Mouse (Mus musculus) thymus, postnatal 36 days (tissue): Measurements from ENCODE around the gene Gtse1.

Experiments used
- DNase-seq, 2 experiments: peaks; one replicate each; pipeline ENCODE4 v3.0.0; 2022; ENCODE audit warnings: mixed read lengths in 2 of 2

Gtse1 gene

GRCm38 (mm10) chr15:85877336-85877735 is 17.8 kb downstream of the Gtse1 start:
- no peak for DNase-seq

GRCm38 (mm10) chr15:85878848-85879497 is 19.4 kb downstream of the Gtse1 start, which contains the start of gene Trmu:
Trmu (plus strand) TSS chr15:85879312.
- DNase-seq, result peak; percentile 87

DNA sequence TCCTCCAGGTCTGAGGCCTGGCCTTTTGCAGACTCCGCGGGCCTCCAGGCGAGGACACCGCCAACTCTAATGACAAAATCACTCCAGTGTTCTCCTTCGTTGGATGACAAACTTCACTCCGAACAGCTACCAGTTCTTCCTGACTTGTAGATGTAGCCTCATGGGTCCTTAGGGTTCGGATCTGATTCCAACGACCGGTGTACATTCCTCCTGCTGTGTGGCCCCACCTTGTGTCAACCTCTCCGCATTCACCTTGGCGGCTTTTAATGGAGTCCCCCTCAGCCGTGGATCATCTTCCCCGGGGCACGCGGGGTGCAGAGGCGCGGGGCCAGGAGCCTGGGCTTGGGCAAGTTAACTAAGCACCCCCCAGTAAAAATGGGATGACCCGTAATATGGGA is 20.0 kb downstream of the Gtse1 start:
- peak in 1 of 2 experiments; percentile 39 for DNase-seq

GRCm38 (mm10) chr15:85885606-85886005 is 26.1 kb downstream of the Gtse1 start:
- no peak for DNase-seq

DNA sequence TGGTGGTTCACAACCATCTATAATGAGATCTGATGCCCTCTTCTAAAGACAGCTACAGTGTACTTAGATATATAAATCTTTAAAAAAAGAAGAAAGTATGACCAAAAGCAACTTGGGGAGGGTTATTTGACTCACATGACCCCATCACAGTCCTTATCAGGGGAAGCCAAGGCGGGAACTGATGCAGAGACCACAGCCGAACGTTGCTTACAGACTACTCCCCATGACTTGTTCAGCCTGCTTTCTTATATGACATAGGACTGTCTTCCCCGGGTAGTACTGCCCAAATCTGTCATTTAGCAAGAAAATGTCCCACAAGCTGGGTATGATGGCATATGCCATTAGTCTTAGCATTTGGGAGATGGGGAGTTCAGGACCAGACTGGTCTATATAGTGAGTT is 29.7 kb downstream of the Gtse1 start:
- no peak for DNase-seq

- no peak for DNase-seq
Measured at GRCm38 (mm10) chr15:85891971-85892370, 32.4 kb downstream of the Gtse1 start.

DNA sequence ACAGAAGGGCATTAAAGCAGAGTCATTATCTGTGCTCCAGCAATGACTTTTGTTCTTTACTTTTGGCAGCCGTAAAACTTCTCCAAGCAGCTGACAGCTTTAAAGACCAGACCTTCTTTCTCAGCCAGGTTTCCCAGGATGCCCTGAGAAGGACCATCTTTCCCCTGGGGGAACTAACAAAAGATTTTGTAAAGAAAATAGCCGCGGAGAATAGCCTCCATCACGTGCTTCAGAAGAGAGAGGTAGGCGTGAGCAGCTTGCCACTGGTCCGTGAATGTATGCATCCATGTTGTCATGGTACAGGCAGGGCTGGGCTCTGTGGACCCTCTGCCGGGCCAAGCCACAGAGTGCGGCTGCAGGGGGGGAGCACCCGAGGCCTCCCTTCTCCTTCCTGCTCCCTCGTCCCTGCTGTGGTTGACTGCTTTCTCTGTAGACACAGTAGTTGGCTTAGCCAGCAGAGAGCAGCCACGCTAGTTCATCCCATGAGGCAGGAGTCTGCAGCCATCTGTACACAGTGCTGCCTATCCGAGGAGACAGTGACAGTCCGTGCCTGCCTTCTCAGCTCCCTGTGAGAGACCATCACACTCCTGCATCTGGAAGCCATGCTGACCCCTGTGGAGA is 33.1 kb downstream of the Gtse1 start:
- no peak for DNase-seq

GRCm38 (mm10) chr15:85893871-85894270 is 34.3 kb downstream of the Gtse1 start:
- DNase-seq, result no peak

DNA sequence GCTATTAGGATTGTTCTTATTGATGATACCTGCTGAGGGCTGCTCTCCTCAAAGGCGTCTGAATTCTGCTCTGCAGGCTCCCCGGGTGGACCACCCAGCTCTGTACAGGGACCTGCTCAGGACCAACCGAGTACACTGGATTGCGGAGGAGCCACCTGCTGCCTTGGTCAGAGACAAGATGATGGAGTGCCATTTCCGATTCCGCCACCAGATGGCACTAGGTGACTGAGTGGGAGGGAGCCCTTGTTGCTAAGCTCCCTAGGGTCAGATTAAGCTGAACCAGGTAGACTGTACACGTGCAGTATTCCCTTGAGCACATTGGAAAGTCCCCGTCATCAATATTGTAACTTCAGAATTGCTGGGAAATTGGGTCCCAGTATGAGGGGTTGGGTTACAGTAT is 36.7 kb downstream of the Gtse1 start:
- DNase-seq, result peak; percentile 80 to 87

DNA sequence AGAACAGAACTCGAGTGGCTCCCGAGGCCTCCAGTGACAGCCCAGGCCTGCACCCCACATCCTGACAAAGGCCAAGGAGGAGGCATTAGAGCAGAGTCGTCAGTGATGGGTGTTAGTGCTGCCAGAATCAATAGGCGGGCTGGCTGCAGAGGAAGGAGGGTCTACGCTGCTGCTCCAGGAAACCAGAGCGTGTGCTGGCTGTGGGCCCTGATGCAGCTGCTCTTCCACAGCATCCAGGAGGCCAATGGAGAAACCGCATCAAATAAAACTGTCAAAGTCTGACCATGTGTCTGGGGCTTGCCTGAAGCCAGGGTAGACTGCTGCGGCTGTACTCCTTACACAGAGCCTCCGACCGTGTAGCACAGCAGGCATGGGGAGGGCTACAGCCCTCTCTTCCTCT is 37.6 kb downstream of the Gtse1 start:
- no peak for DNase-seq

GRCm38 (mm10) chr15:85899396-85899795 is 39.9 kb downstream of the Gtse1 start:
- no peak for DNase-seq

GRCm38 (mm10) chr15:85900318-85900717 is 40.8 kb downstream of the Gtse1 start:
- DNase-seq, result no peak

DNA sequence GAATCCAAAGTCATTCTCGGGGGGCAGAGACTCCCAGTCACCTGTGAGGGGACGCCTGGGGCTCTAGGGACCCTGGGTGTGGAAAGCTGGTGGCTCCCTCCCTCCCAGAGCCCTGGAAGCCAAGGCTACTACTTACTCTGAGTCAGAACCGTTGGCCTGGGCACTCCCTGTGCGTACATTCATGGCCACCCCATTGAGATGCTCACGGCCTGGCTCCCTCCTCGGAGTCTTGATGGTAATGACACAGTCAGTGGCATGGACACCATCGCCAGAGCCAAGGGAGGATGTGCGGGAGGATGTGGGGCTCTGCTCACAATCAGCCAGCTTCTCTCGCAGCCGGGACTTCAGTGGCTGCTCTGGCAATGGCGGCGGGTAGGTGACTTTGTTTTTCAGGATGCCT is 41.3 kb downstream of the Gtse1 start:
- no peak for DNase-seq

- no peak for DNase-seq
Measured at GRCm38 (mm10) chr15:85902505-85902904, 43.0 kb downstream of the Gtse1 start.

GRCm38 (mm10) chr15:85903826-85904225 is 44.3 kb downstream of the Gtse1 start:
- DNase-seq, result no peak

DNA sequence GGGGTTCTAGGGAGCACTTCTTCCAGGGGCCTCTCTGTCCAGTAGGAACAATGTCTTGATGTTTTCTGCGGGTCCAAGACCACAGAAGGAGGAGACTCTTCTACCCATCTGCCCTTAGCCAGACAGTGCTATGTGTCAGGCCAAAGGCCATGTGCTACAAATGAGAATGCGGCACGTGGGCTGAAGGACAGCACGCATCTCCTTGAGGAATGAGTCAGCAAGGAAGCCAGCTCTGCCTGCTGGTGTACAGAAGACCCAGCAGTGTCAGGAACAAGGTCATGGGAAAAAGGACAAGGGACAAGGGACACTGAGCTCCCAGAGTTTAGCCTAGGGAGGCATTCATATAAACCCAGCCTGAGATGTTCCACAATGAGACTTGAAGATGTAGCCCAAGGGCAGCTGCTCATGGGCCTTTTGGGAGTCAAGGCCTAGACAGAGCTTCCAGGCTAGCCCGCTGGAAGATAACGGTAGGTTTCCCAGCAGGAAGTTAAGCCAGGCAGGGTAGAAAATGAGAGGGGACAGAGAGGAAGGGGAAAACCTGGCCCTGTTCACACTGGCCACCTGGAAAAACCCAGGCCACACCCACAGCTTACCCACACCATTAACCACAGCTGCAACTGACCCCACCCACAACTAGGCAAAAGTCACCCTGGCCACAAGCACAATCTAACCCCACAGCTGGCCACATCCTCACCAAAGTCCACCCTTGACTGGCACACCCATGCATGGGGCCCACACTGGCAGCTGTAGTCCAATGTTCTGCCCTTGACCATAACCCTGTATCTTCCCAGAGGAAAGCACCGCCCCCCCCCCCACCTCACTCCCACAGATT is 49.3 kb downstream of the Gtse1 start:
- DNase-seq, result no peak

DNA sequence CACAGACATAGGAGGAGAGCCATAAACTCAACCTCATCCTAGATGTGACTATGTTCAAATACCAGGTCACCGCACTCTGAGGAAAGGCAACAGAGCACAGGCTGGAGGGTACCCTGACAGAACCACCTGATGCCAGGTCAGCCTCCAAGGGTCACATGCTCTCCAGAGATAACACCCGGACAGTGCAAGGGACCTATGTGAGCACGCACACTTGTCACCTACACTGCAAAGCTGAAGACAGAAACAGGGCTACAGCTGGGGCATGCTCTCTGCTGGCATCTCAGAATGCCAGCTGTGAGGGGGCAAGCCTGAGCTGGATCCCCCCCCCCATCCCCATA is 49.9 kb downstream of the Gtse1 start:
- peak in 1 of 2 experiments; percentile 38 for DNase-seq

DNA sequence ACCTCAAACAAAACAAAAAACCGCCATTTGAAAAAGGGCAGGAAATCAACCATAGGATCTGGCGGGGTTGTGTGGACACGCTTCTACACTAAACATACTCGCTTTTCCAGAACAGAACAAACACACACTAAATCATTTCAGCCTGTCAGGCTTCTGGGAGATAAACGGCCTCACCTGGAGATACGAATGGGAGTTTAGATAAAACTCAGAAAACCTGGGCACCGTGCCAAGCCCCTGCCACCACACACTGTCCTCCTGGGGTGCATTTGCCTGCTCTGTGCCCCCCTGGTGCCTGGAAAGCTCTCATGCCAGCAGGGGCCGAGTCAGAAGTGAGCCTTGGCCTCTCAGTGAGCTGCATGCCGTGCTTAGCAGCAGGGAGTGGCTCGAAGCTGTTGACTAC is 50.4 kb downstream of the Gtse1 start:
- no peak for DNase-seq

- peak; percentile 75 to 82 for DNase-seq
Measured at GRCm38 (mm10) chr15:85913605-85914004, 54.1 kb downstream of the Gtse1 start.

- DNase-seq, result no peak
Measured at GRCm38 (mm10) chr15:85919191-85919891, 59.8 kb downstream of the Gtse1 start.

- DNase-seq, result no peak
Measured at GRCm38 (mm10) chr15:85919892-85920248, 60.3 kb downstream of the Gtse1 start.

GRCm38 (mm10) chr15:85921855-85922254 is 62.3 kb downstream of the Gtse1 start:
- no peak for DNase-seq
